Mouse (Mus musculus): ENCODE results near the gene Fam174b.
A peak's percentile ranks its signal among the peaks of the same experiment; 100 is the strongest.

DNA sequence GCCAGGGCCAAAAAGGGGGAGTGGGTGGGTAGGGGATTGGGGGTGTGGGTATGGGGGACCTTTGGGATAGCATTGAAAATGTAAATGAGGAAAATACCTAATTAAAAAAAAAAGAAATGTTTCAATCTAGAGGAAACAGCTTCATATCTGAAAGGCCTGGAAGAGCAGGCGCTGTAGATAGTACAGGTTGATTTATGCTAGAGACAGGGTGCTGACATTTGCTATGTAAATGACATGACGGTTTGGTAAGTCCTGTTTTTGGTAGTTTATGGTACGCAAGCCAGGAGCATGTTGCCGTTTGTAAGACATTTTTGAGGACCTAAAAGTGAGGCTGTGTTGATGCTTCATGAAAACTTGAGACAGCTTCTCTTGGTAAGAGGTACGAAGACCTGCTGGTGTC, 24.6 kb downstream of the Fam174b start:
- TF ChIP-seq CTCF (IDR thresholded peaks at IDR 0.05; ENCODE audit: low read depth) (no peak), EP300 (IDR thresholded peaks at IDR 0.05; ENCODE audit: low read depth) (peak; percentile 42; the same call in 1 of the 2 replicates)
